Mouse (Mus musculus) G1E (cell line): ENCODE measurements around the gene Mknk2.

Experiments used
- CTCF ChIP-seq: IDR thresholded peaks from 2 replicates; pipeline ENCODE4 v1.5.1; 2012; ENCODE audit warnings: low read depth, low read length, inconsistent platforms, mixed read lengths
- GATA1 ChIP-seq: IDR thresholded peaks from 2 replicates; pipeline ENCODE4 v1.6.1; 2012; ENCODE audit warnings: borderline replicate concordance, low read length, inconsistent platforms, mixed read lengths

GRCm38 (mm10) chr10:80666837-80667412 lies 11.0 kb downstream of the Mknk2 start:
- TF ChIP-seq GATA1, result no peak
- TF ChIP-seq CTCF, result no peak
